Mouse (Mus musculus): ENCODE measurements around the gene Unc5c.

DNA sequence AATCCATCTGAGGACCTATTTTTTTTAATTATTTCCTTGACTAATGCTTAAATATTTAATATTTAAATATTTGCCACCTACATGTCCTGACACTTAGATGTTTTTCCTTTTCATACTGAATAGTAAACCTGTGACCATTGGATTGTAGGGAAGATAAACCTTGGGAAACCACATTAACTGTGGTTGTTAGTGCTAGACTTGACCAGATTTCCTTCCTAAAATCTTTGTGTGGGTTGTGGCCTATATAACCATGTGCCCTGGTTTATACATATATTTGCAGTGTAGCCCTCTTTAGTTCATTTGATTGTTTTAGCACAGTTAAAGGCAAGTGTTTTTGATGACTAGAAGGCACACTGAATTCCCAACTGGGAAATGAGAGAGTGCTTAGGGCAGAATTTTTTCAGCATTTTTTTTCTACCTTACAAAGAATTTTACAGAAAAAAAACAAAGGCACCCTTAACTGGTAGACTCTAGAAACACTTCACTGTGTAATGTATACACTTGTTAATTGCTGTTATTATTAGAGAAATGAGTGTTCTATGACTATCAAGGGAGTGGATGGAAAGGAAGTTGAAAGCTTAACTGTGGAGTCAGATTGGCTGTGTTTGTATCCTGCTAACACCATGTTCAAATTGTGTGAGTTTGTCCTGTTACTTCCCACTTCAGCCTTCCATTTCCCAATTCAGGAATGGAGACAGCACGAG is 162.1 kb downstream of the Unc5c start:
- TF ChIP-seq POLR2A (IDR thresholded peaks at IDR 0.05; ENCODE audit: borderline replicate concordance, extremely low read depth, low read depth, low read length) (no peak), CTCF (IDR thresholded peaks at IDR 0.05; ENCODE audit: insufficient read depth, low read length) (no peak)

Measured in lung, adult 2 months (tissue).